Comparison of ENCODE assay signal across 8 mouse cellular contexts in genomic region chr6:91165210-91165609, GRCm38 (mm10). TPM values are rescaled to one million over a fixed set of nuclear protein-coding genes. Genes with fewer than 3 reads are reported as not detected.
DNase-seq lines count a peak whose midpoint lies in the region; ATAC-seq and TF ChIP-seq lines count a peak whose summit lies in the region.

No protein-coding gene starts in this region.

- peak; percentile 35 to 52 for DNase-seq in CD8-positive naive resting alpha-beta T cell, adult 2 months (ENCODE audit: low read depth in 2 of 2, low spot score in 2 of 2)
- DNase-seq in adrenal gland, adult 2 months = peak; percentile 62
- peak; percentile 81 for DNase-seq in embryo, embryonic 10 days (ENCODE audit: low spot score)
- DNase-seq in gastrocnemius, postnatal 36 days = peak; percentile 42 to 53
- peak; percentile 65 to 93 for DNase-seq in layer of hippocampus, adult 18-20 months (ENCODE audit: low spot score in 2 of 2)
- peak; percentile 62 for DNase-seq in lung, adult 2 months
- peak; percentile 73 for DNase-seq in thymus, postnatal 25 days

- ATAC-seq in neutrophil, adult 5-6 weeks (ENCODE audit: extremely low read depth, insufficient number of reproducible peaks, low FRiP score, poor library complexity, severe bottlenecking) = peak; percentile 45

- intact Hi-C loops in gastrocnemius, postnatal 36 days (cut with DNase I) = loop anchor here (2.0 kb wide), 1 partner anchor 116 kb away; no protein-coding TSS in a partner anchor

- TF ChIP-seq POLR2A in lung, adult 2 months (IDR thresholded peaks at IDR 0.05; ENCODE audit: borderline replicate concordance, extremely low read depth, low read depth, low read length) = no peak

- no peak overlapping the region for H3K4me3 ChIP-seq in lung, adult 2 months (replicated peaks; ENCODE audit: extremely low read depth, low read depth, low read length)

- peak; percentile 87 for TF ChIP-seq CTCF in lung, adult 2 months (IDR thresholded peaks at IDR 0.05; ENCODE audit: insufficient read depth, low read length)

- H3K4me1 ChIP-seq in lung, adult 2 months (ENCODE audit: control insufficient read depth, insufficient read depth, low read length) = no peaks in the 10 kb centered on the region

- whole genome bisulfite sequencing in lung, adult 2 months = 34% methylated on average over 3 of the region's 3 CpGs

RNA-seq across cellular contexts. Expression of gene Hdac11, which starts 8.7 kb away (rescaled TPM):
- 10 to 100 TPM in 1 of 2 experiments, 1 to 10 TPM in 1; 6.9 to 14.6 TPM for total RNA-seq in adrenal gland, adult 2 months (2021)
- 8.1 and 11.8 TPM in 2 replicates for polyA plus RNA-seq in adrenal gland, adult 2 months (2012; rRNA removed)
- 1 to 10 TPM; 3.7 to 4.0 TPM for total RNA-seq in gastrocnemius, postnatal 36 days (2021)
- total RNA-seq in layer of hippocampus, adult 18-20 months (2021) = 100 to 1,000 TPM; 169 to 174 TPM
- polyA plus RNA-seq in lung, adult 2 months (2012; rRNA removed) = 18.4 and 18.7 TPM in 2 replicates
- total RNA-seq in neutrophil, adult 5-6 weeks (2017) = 1.7 and 3.3 TPM in 2 replicates

RNA-seq across cellular contexts. Expression of gene Fbln2, which starts 47.0 kb away (rescaled TPM):
- 10 to 100 TPM in 1 of 2 experiments, 1 to 10 TPM in 1; 9.7 to 17.9 TPM for total RNA-seq in adrenal gland, adult 2 months (2021)
- polyA plus RNA-seq in adrenal gland, adult 2 months (2012; rRNA removed) = 22.7 and 26.6 TPM in 2 replicates
- total RNA-seq in gastrocnemius, postnatal 36 days (2021) = 10 to 100 TPM; 42.5 to 50.6 TPM
- 1 to 10 TPM; 7.8 to 10.0 TPM for total RNA-seq in layer of hippocampus, adult 18-20 months (2021)
- polyA plus RNA-seq in lung, adult 2 months (2012; rRNA removed) = 63.0 and 88.3 TPM in 2 replicates
- not detected in 2 replicates for total RNA-seq in neutrophil, adult 5-6 weeks (2017)

RNA-seq across cellular contexts. Expression of gene Nup210, which starts 48.6 kb away (rescaled TPM):
- 1 to 10 TPM; 4.1 to 4.5 TPM for total RNA-seq in adrenal gland, adult 2 months (2021)
- 6.3 and 6.7 TPM in 2 replicates for polyA plus RNA-seq in adrenal gland, adult 2 months (2012; rRNA removed)
- 10 to 100 TPM; 21.1 to 26.3 TPM for total RNA-seq in gastrocnemius, postnatal 36 days (2021)
- 10 to 100 TPM; 16.2 to 17.5 TPM for total RNA-seq in layer of hippocampus, adult 18-20 months (2021)
- polyA plus RNA-seq in lung, adult 2 months (2012; rRNA removed) = 25.7 and 40.2 TPM in 2 replicates
- total RNA-seq in neutrophil, adult 5-6 weeks (2017) = 102 and 107 TPM in 2 replicates

Comparison
In these comparisons a context has a peak if more than half of its experiments do, and no peak if none do; other contexts are left out.
1. RNA of gene Hdac11, which starts 8.7 kb away (total RNA-seq): 169 to 174 TPM in layer of hippocampus, adult 18-20 months; 6.9 to 14.6 TPM in adrenal gland, adult 2 months, 3.7 to 4.0 TPM in gastrocnemius, postnatal 36 days and 1.7 to 3.3 TPM in neutrophil, adult 5-6 weeks; every median in the first group is over 10 times any median in the second.
2. Peak in every context shown above with its lines, with median percentiles within 50 percentile points of each other: DNase-seq.